Mouse (Mus musculus) lung, postnatal 0 days (tissue): ENCODE measurements at regions not wholly inside any gene's neighbourhood (a gene's known extent, or its start where the extent isn't known, plus 50 kb on each side); places are given as distances from the start of the nearest gene placed in this dataset.

Experiments used
- ATAC-seq: fragments of 200-750 bp; cut with Nextera tagmentation; 2 replicates; pipeline ENCODE4 v1.8.0; 2017; ENCODE audit warnings: moderate library complexity
- DNase-seq: peaks from one replicate; pipeline ENCODE4 v3.0.0-alpha.2; 2016; ENCODE audit warnings: low spot score
- H3K27ac ChIP-seq: fragments of 300-500 bp; sonication (generic); 2 replicates; pipeline ENCODE4 v1.5.1; 2014; ENCODE audit warnings: antibody characterized with exemption, mild to moderate bottlenecking, low read length, mixed read lengths
- H3K27me3 ChIP-seq: fragments of 300-500 bp; sonication (generic); replicated peaks from 2 replicates; pipeline ENCODE4 v1.6.1; 2014; ENCODE audit warnings: low read length, mixed read lengths; ENCODE audit not compliant: insufficient read depth
- H3K36me3 ChIP-seq: fragments of 300-500 bp; sonication (generic); 2 replicates; pipeline ENCODE4 v1.6.1; 2014; ENCODE audit warnings: low read length, mixed read lengths; ENCODE audit not compliant: insufficient read depth
- H3K4me1 ChIP-seq: fragments of 300-500 bp; sonication (generic); 2 replicates; pipeline ENCODE4 v1.6.1; 2014; ENCODE audit warnings: antibody characterized with exemption, low read depth, low read length, mixed read lengths; ENCODE audit not compliant: insufficient read depth
- H3K4me2 ChIP-seq: fragments of 300-500 bp; sonication (generic); replicated peaks from 2 replicates; pipeline ENCODE4 v1.6.1; 2014; ENCODE audit warnings: low read depth, mild to moderate bottlenecking, low read length, moderate library complexity, mixed read lengths
- H3K4me3 ChIP-seq: fragments of 300-500 bp; sonication (generic); 2 replicates; pipeline ENCODE4 v1.5.1; 2014; ENCODE audit warnings: low read depth, low read length
- H3K9ac ChIP-seq: fragments of 300-500 bp; sonication (generic); replicated peaks from 2 replicates; pipeline ENCODE4 v1.6.1; 2014; ENCODE audit warnings: low read depth, mild to moderate bottlenecking
- H3K9me3 ChIP-seq: fragments of 300-500 bp; sonication (generic); 2 replicates; pipeline ENCODE4 v1.6.1; 2016; ENCODE audit warnings: low read length, mixed read lengths
- CTCF ChIP-seq: IDR thresholded peaks from 2 replicates; pipeline ENCODE4 v1.5.1; 2016; ENCODE audit warnings: antibody characterized with exemption, mild to moderate bottlenecking
- EP300 ChIP-seq: IDR thresholded peaks from 2 replicates; pipeline ENCODE4 v1.6.1; 2016; ENCODE audit warnings: antibody characterized with exemption, mild to moderate bottlenecking, control low read depth
- WGBS: fragments of 180-500 bp; shearing (Covaris S2); extraction: QIAGEN DNeasy Blood & Tissue Kit; methylation state at CpG from one replicate; pipeline ENCODE4 v1.1.7; 2014; 5-methylcytosine and 5-hydroxymethylcytosine counted together

GRCm38 (mm10) chr2:55892821-55893535 is 457.2 kb downstream of the Kcnj3 start:
- TF ChIP-seq CTCF (no peak), EP300 (no peak)
- no peaks in the 10 kb centered on the region for H3K9me3 ChIP-seq
- H3K4me2 ChIP-seq = no peak overlapping the region
- H3K36me3 ChIP-seq = no peaks in the 10 kb centered on the region
- no peak overlapping the region for H3K27ac ChIP-seq
- no peak overlapping the region for H3K4me3 ChIP-seq
- DNase-seq = no peak
- no peaks in the 10 kb centered on the region for H3K4me1 ChIP-seq
- no peaks in the 10 kb centered on the region for H3K27me3 ChIP-seq
- no peak for ATAC-seq
- H3K9ac ChIP-seq = no peak overlapping the region
- WGBS = 29% methylated on average over 1 of the region's 1 CpGs

- Histone ChIP-seq H3K9me3 (no peaks in the 10 kb centered on the region), H3K36me3 (no peaks in the 10 kb centered on the region), H3K27ac (no peak overlapping the region), H3K4me2 (no peak overlapping the region), H3K9ac (no peak overlapping the region), H3K4me3 (no peak overlapping the region), H3K4me1 (no peaks in the 10 kb centered on the region), H3K27me3 (no peaks in the 10 kb centered on the region)
- 65% methylated on average over 1 of the region's 1 CpGs for WGBS
- DNase-seq = peak; percentile 24
- TF ChIP-seq CTCF (no peak), EP300 (no peak)
- ATAC-seq = no peak
Observed at GRCm38 (mm10) chr2:55920294-55920693, 484.5 kb downstream of the Kcnj3 start.
